Mouse (Mus musculus) B cell, adult 67 days (primary cell): ENCODE measurements around the gene Disp1. TPM values are rescaled to one million over a fixed set of nuclear protein-coding genes. Genes with fewer than 3 reads are reported as not detected.

Experiments used
- total RNA-seq, 2 experiments: library from RNA; stranded (reverse); gene quantifications; 4 replicates each; pipeline ENCODE4 v1.2.4; 2023

Gene Disp1
- total RNA-seq = 10 to 100 TPM; 12.3 to 14.0 TPM

DNA sequence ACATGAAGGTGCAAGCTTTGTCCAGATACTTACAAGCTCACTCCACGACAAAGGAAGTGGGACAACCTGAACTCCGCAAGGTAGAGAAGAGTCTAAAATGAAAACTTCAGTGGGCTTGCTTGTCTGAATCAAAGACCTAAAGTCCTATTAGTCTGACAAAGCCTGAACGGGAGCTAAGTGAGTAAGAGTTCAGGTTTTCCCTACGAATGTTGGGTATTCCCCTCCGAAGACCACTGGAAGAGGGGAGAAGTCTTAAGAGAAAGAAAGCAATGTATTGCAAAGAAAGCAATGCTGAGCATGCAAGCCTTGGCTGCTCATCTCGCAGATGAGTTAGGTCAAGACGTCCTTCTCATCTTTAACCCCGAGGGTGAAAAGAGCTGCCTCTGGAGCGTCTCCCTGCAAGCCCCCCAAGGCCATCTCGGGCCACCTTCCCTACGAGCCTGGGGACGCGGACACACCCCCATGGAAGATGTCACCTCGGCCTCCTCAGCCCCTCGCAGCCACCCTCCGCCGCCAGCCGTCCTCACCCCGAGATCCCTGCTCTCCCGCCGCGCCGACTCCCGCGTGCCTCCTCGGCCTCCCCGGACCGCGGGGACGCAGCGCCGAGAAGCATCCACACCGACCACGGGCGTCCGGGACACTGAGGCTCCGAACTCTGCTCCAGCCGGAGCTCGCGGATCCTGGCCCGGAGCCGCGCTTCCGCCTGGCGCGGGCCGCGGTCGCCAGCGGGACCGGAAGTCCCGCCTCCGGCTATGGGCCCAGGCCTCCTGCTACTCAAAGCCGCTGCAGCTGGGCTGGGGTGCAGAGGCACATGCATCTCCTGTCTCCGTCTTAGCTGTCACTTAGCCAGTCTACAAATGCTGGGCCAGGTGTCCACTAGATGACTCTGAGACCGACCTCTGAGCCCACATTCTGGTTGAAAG is at the start of gene Disp1:
Gene Disp1 (minus strand): TSS at position 727 of the 923 bp plus-strand sequence.

Other genes starting within 250 kb of the Disp1 start
- 10 to 100 TPM; 91.4 to 94.3 TPM for gene Aida, start 75.1 kb upstream of the Disp1 start, total RNA-seq
- gene Brox, start 75.7 kb upstream of the Disp1 start, total RNA-seq = 10 to 100 TPM; 76.5 to 81.4 TPM
- gene Mia3, start 148.0 kb upstream of the Disp1 start, total RNA-seq = 100 to 1,000 TPM; 202 to 211 TPM
- 10 to 100 TPM; 24.8 to 28.6 TPM for gene Taf1a, start 167.5 kb upstream of the Disp1 start, total RNA-seq
- gene Hhipl2, start 196.7 kb upstream of the Disp1 start, total RNA-seq = 1 to 10 TPM in 1 of 2 experiments, not detected in 1; 1.5 TPM